Mouse (Mus musculus) MEL (cell line): Measurements from ENCODE around the gene 6030452D12Rik.

Experiments used
- CTCF ChIP-seq, 3 experiments: IDR thresholded peaks in 2 of 3; conservative IDR thresholded peaks in 1 of 3; 2 replicates each; pipeline ENCODE4 v1.5.1; 2011 to 2012; ENCODE audit warnings: low read length in 3 of 3, low read depth in 2 of 3, mild to moderate bottlenecking in 2 of 3, improper control_type of control experiment in 1 of 3, inconsistent platforms in 1 of 3, mixed read lengths in 1 of 3, moderate library complexity in 1 of 3; ENCODE audit not compliant: control insufficient read depth in 1 of 3, insufficient read depth in 1 of 3, poor library complexity in 1 of 3, severe bottlenecking in 1 of 3
- EP300 ChIP-seq, 2 experiments: IDR thresholded peaks; 2 replicates each; pipeline ENCODE4 v1.6.1; 2011; ENCODE audit warnings: improper control_type of control experiment in 2 of 2, low read length in 2 of 2, low read depth in 1 of 2, mild to moderate bottlenecking in 1 of 2
- POLR2A ChIP-seq, 2 experiments: IDR thresholded peaks; 2 replicates each; pipeline ENCODE4 v1.6.1; 2011 to 2012; ENCODE audit warnings: low read length in 2 of 2, mild to moderate bottlenecking in 2 of 2, control low read depth in 1 of 2, improper control_type of control experiment in 1 of 2, low read depth in 1 of 2, moderate library complexity in 1 of 2; ENCODE audit not compliant: control insufficient read depth in 1 of 2, insufficient read depth in 1 of 2, poor library complexity in 1 of 2
- UBTF ChIP-seq: IDR thresholded peaks from 2 replicates; pipeline ENCODE4 v1.6.1; 2012; ENCODE audit warnings: low read depth, mild to moderate bottlenecking, inconsistent platforms, low read length, improper control_type of control experiment, moderate library complexity, borderline replicate concordance; ENCODE audit not compliant: insufficient read depth
- USF1 ChIP-seq: IDR thresholded peaks from 2 replicates; pipeline ENCODE4 v1.6.1; 2014; ENCODE audit warnings: low read depth, mild to moderate bottlenecking, inconsistent platforms, low read length, improper control_type of control experiment, moderate library complexity
- ZC3H11A ChIP-seq: IDR thresholded peaks from 2 replicates; pipeline ENCODE4 v1.6.1; 2012; ENCODE audit warnings: low read depth, mild to moderate bottlenecking, inconsistent platforms, low read length, improper control_type of control experiment

DNA sequence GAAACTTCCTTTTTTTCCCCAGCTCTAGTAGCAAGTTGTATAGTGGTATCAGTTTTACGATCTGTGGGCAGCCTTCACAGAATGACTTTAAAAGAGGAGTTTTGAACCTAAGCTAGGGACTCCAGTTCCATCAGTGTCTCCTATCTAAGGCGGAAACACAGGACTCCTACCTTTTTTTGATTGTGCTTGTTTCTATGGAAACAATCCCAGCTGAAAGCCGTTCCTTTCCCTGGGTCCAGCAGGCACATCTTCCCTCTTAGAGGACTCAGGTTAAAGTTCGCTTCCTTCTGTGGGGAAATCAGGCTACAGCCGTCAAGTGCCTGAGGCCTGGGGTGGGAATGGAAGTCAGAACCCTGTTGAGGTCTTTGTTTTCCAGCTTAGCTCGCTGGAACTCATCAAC lies 26.4 kb downstream of the 6030452D12Rik start:
- TF ChIP-seq CTCF (IDR thresholded peaks at IDR 0.05 in 2 of 3, conservative IDR thresholded peaks at IDR 0.05 in 1 of 3; ENCODE audit: control insufficient read depth in 1 of 3, insufficient read depth in 1 of 3, low read depth in 2 of 3, low read length in 3 of 3, poor library complexity in 1 of 3, severe bottlenecking in 1 of 3) (no peak), EP300 (IDR thresholded peaks at IDR 0.05; ENCODE audit: low read depth in 1 of 2, low read length in 2 of 2) (no peak), USF1 (no peak), UBTF (no peak), ZC3H11A (no peak), POLR2A (IDR thresholded peaks at IDR 0.05; ENCODE audit: control insufficient read depth in 1 of 2, insufficient read depth in 1 of 2, low read depth in 1 of 2, low read length in 2 of 2, poor library complexity in 1 of 2) (no peak)
